Mouse (Mus musculus): ENCODE measurements around the gene Pxmp4. TPM values are rescaled to one million over a fixed set of nuclear protein-coding genes. Genes with fewer than 3 reads are reported as not detected.

Pxmp4 gene
- polyA plus RNA-seq, 1 experiment = 118 TPM

- no peak for DNase-seq
- H3K4me3 ChIP-seq (ENCODE audit: insufficient read depth, low read depth, low read length) = no peak overlapping the region
- H3K36me3 ChIP-seq (ENCODE audit: control insufficient read depth, insufficient read depth, low read length) = no peaks in the 10 kb centered on the region; the same call in 1 of the 2 replicates
- no peaks in the 10 kb centered on the region for H3K27me3 ChIP-seq (replicated peaks; ENCODE audit: control insufficient read depth, insufficient read depth, low read length)
- WGBS = 38% methylated on average over 17 of the region's 17 CpGs
- no peak overlapping the region for H3K27ac ChIP-seq (ENCODE audit: insufficient read depth, low read depth, low read length)
- TF ChIP-seq POLR2A (IDR thresholded peaks at IDR 0.05; ENCODE audit: low read depth, low read length) (no peak), CTCF (conservative IDR thresholded peaks at IDR 0.05; ENCODE audit: insufficient read depth, insufficient read length, low read depth, low read length) (no peak)
- H3K4me1 ChIP-seq (ENCODE audit: control insufficient read depth, insufficient read depth, low read length) = no peaks in the 10 kb centered on the region
These were observed 18.4 kb downstream of the Pxmp4 start for GRCm38 (mm10) chr2:154584931-154585601.

GRCm38 (mm10) chr2:154583906-154584872 lies 19.3 kb downstream of the Pxmp4 start:
- Histone ChIP-seq H3K36me3 (ENCODE audit: control insufficient read depth, insufficient read depth, low read length) (no peaks in the 10 kb centered on the region; the same call in 1 of the 2 replicates), H3K27me3 (replicated peaks; ENCODE audit: control insufficient read depth, insufficient read depth, low read length) (no peaks in the 10 kb centered on the region), H3K27ac (ENCODE audit: insufficient read depth, low read depth, low read length) (no peak overlapping the region), H3K4me3 (ENCODE audit: insufficient read depth, low read depth, low read length) (no peak overlapping the region), H3K4me1 (ENCODE audit: control insufficient read depth, insufficient read depth, low read length) (no peaks in the 10 kb centered on the region)
- DNase-seq = no peak
- TF ChIP-seq CTCF (conservative IDR thresholded peaks at IDR 0.05; ENCODE audit: insufficient read depth, insufficient read length, low read depth, low read length) (no peak), POLR2A (IDR thresholded peaks at IDR 0.05; ENCODE audit: low read depth, low read length) (no peak)
- WGBS = 63% methylated on average over 15 of the region's 15 CpGs

GRCm38 (mm10) chr2:154581421-154581820 lies 22.1 kb downstream of the Pxmp4 start:
- H3K36me3 ChIP-seq (ENCODE audit: control insufficient read depth, insufficient read depth, low read length) = no peaks in the 10 kb centered on the region
- WGBS = 94% methylated on average over 1 of the region's 1 CpGs
- H3K4me1 ChIP-seq (ENCODE audit: control insufficient read depth, insufficient read depth, low read length) = no peaks in the 10 kb centered on the region
- no peak overlapping the region for H3K4me3 ChIP-seq (ENCODE audit: insufficient read depth, low read depth, low read length)
- TF ChIP-seq POLR2A (IDR thresholded peaks at IDR 0.05; ENCODE audit: low read depth, low read length) = no peak
- TF ChIP-seq CTCF (conservative IDR thresholded peaks at IDR 0.05; ENCODE audit: insufficient read depth, insufficient read length, low read depth, low read length) = 0 out of 2 replicates have a peak, but pooled peaks have one; percentile 11
- no peaks in the 10 kb centered on the region for H3K27me3 ChIP-seq (replicated peaks; ENCODE audit: control insufficient read depth, insufficient read depth, low read length)
- DNase-seq = no peak
- H3K27ac ChIP-seq (ENCODE audit: insufficient read depth, low read depth, low read length) = no peak overlapping the region

- no peak for DNase-seq
- Histone ChIP-seq H3K4me3 (ENCODE audit: insufficient read depth, low read depth, low read length) (no peak overlapping the region), H3K4me1 (ENCODE audit: control insufficient read depth, insufficient read depth, low read length) (no peaks in the 10 kb centered on the region), H3K27ac (ENCODE audit: insufficient read depth, low read depth, low read length) (no peak overlapping the region), H3K36me3 (ENCODE audit: control insufficient read depth, insufficient read depth, low read length) (no peaks in the 10 kb centered on the region), H3K27me3 (replicated peaks; ENCODE audit: control insufficient read depth, insufficient read depth, low read length) (no peaks in the 10 kb centered on the region)
- no peak for TF ChIP-seq CTCF (conservative IDR thresholded peaks at IDR 0.05; ENCODE audit: insufficient read depth, insufficient read length, low read depth, low read length)
- TF ChIP-seq POLR2A (IDR thresholded peaks at IDR 0.05; ENCODE audit: low read depth, low read length) = no peak
- 80% methylated on average over 8 of the region's 8 CpGs for WGBS
These were observed 22.9 kb downstream of the Pxmp4 start for GRCm38 (mm10) chr2:154580586-154580985.

- Histone ChIP-seq H3K36me3 (ENCODE audit: control insufficient read depth, insufficient read depth, low read length) (no peaks in the 10 kb centered on the region), H3K27me3 (replicated peaks; ENCODE audit: control insufficient read depth, insufficient read depth, low read length) (no peaks in the 10 kb centered on the region), H3K4me1 (ENCODE audit: control insufficient read depth, insufficient read depth, low read length) (no peaks in the 10 kb centered on the region), H3K4me3 (ENCODE audit: insufficient read depth, low read depth, low read length) (no peak overlapping the region), H3K27ac (ENCODE audit: insufficient read depth, low read depth, low read length) (no peak overlapping the region)
- TF ChIP-seq POLR2A (IDR thresholded peaks at IDR 0.05; ENCODE audit: low read depth, low read length) = no peak
- no peak for TF ChIP-seq CTCF (conservative IDR thresholded peaks at IDR 0.05; ENCODE audit: insufficient read depth, insufficient read length, low read depth, low read length)
- 93% methylated on average over 6 of the region's 6 CpGs for WGBS
- DNase-seq = no peak
These were observed 25.8 kb downstream of the Pxmp4 start for GRCm38 (mm10) chr2:154577744-154578067.

GRCm38 (mm10) chr2:154576876-154577743 lies 26.4 kb downstream of the Pxmp4 start:
- no peak for DNase-seq
- Histone ChIP-seq H3K4me3 (ENCODE audit: insufficient read depth, low read depth, low read length) (no peak overlapping the region), H3K4me1 (ENCODE audit: control insufficient read depth, insufficient read depth, low read length) (no peaks in the 10 kb centered on the region), H3K36me3 (ENCODE audit: control insufficient read depth, insufficient read depth, low read length) (no peaks in the 10 kb centered on the region), H3K27me3 (replicated peaks; ENCODE audit: control insufficient read depth, insufficient read depth, low read length) (no peaks in the 10 kb centered on the region), H3K27ac (ENCODE audit: insufficient read depth, low read depth, low read length) (no peak overlapping the region)
- TF ChIP-seq POLR2A (IDR thresholded peaks at IDR 0.05; ENCODE audit: low read depth, low read length) (no peak), CTCF (conservative IDR thresholded peaks at IDR 0.05; ENCODE audit: insufficient read depth, insufficient read length, low read depth, low read length) (no peak)
- 61% methylated on average over 12 of the region's 12 CpGs for WGBS
